Mouse (Mus musculus): ENCODE results near the gene Ryk. TPM values are rescaled to one million over a fixed set of nuclear protein-coding genes. Genes with fewer than 3 reads are reported as not detected.

Ryk gene
- polyA plus RNA-seq, 1 experiment from 2014 or later = 18.2 TPM

- no peak for ATAC-seq (ENCODE audit: low FRiP score)
- H3K36me3 ChIP-seq = peaks cover 4% of the 10 kb centered on the region; the same call in 1 of the 2 replicates
- no peaks in the 10 kb centered on the region for H3K27me3 ChIP-seq
Measured at GRCm38 (mm10) chr9:102860802-102861469, 26.2 kb downstream of the Ryk start.

GRCm38 (mm10) chr9:102861789-102862188 lies 27.1 kb downstream of the Ryk start:
- peaks cover 4% of the 10 kb centered on the region; the same call in 1 of the 2 replicates for H3K36me3 ChIP-seq
- no peaks in the 10 kb centered on the region for H3K27me3 ChIP-seq
- WGBS = 84% methylated on average over 7 of the region's 7 CpGs
- no peak for ATAC-seq (ENCODE audit: low FRiP score)
- H3K4me1 ChIP-seq = peaks cover 34% of the 10 kb centered on the region
- H3K4me2 ChIP-seq (replicated peaks) = no peak overlapping the region
- H3K9ac ChIP-seq = no peak overlapping the region
- H3K9me3 ChIP-seq (replicated peaks) = no peaks in the 10 kb centered on the region
- H3K27ac ChIP-seq = no peak overlapping the region
- H3K4me3 ChIP-seq = no peak overlapping the region

More at GRCm38 (mm10) chr9:102860802-102861469, 26.2 kb downstream of the Ryk start:
- WGBS = 85% methylated on average over 7 of the region's 7 CpGs
- H3K9me3 ChIP-seq (replicated peaks) = no peaks in the 10 kb centered on the region
- H3K4me3 ChIP-seq = no peak overlapping the region
- H3K27ac ChIP-seq = no peak overlapping the region
- peaks cover 30% of the 10 kb centered on the region for H3K4me1 ChIP-seq
- no peak overlapping the region for H3K4me2 ChIP-seq (replicated peaks)
- no peak overlapping the region for H3K9ac ChIP-seq

GRCm38 (mm10) chr9:102862260-102862659 lies 27.5 kb downstream of the Ryk start:
- Histone ChIP-seq H3K36me3 (peaks cover 4% of the 10 kb centered on the region; the same call in 1 of the 2 replicates), H3K4me1 (peaks cover 34% of the 10 kb centered on the region)
- no peak for ATAC-seq (ENCODE audit: low FRiP score)

GRCm38 (mm10) chr9:102863876-102864545 lies 29.3 kb downstream of the Ryk start:
- no peaks in the 10 kb centered on the region for H3K9me3 ChIP-seq (replicated peaks)
- no peak overlapping the region for H3K4me3 ChIP-seq
- peaks cover 34% of the 10 kb centered on the region for H3K4me1 ChIP-seq
- H3K9ac ChIP-seq = no peak overlapping the region
- H3K27ac ChIP-seq = 0 out of 2 replicates have a peak overlapping the region, but pooled peaks have one; percentile 53
- no peak overlapping the region for H3K4me2 ChIP-seq (replicated peaks)
- H3K36me3 ChIP-seq = peaks cover 8% of the 10 kb centered on the region; the same call in 1 of the 2 replicates
- no peak for ATAC-seq (ENCODE audit: low FRiP score)
- H3K27me3 ChIP-seq = no peaks in the 10 kb centered on the region
- 62% methylated on average over 14 of the region's 14 CpGs for WGBS

More at GRCm38 (mm10) chr9:102862260-102862659, 27.5 kb downstream of the Ryk start:
- 74% methylated on average over 3 of the region's 3 CpGs for WGBS
- Histone ChIP-seq H3K27ac (no peak overlapping the region), H3K4me2 (replicated peaks) (no peak overlapping the region), H3K9me3 (replicated peaks) (no peaks in the 10 kb centered on the region), H3K9ac (no peak overlapping the region), H3K27me3 (no peaks in the 10 kb centered on the region), H3K4me3 (no peak overlapping the region)

- H3K9ac ChIP-seq = no peak overlapping the region
- peaks cover 34% of the 10 kb centered on the region for H3K4me1 ChIP-seq
- H3K4me3 ChIP-seq = no peak overlapping the region
- ATAC-seq (ENCODE audit: low FRiP score) = no peak
- H3K27me3 ChIP-seq = no peaks in the 10 kb centered on the region
- H3K27ac ChIP-seq = peak overlapping the region; percentile 5; the same call in 1 of the 2 replicates
- WGBS = 58% methylated on average over 8 of the region's 8 CpGs
- H3K4me2 ChIP-seq (replicated peaks) = no peak overlapping the region
- no peaks in the 10 kb centered on the region for H3K9me3 ChIP-seq (replicated peaks)
- H3K36me3 ChIP-seq = peaks cover 12% of the 10 kb centered on the region
Measured at GRCm38 (mm10) chr9:102864931-102865330, 30.2 kb downstream of the Ryk start.

- Histone ChIP-seq H3K36me3 (peaks cover 12% of the 10 kb centered on the region), H3K9ac (no peak overlapping the region), H3K4me2 (replicated peaks) (no peak overlapping the region), H3K27ac (no peak overlapping the region), H3K4me3 (no peak overlapping the region), H3K4me1 (peaks cover 34% of the 10 kb centered on the region), H3K9me3 (replicated peaks) (no peaks in the 10 kb centered on the region), H3K27me3 (no peaks in the 10 kb centered on the region)
- no peak for ATAC-seq (ENCODE audit: low FRiP score)
- WGBS = 67% methylated on average over 12 of the region's 12 CpGs
Measured at GRCm38 (mm10) chr9:102865946-102866737, 31.4 kb downstream of the Ryk start.

- Histone ChIP-seq H3K9ac (no peak overlapping the region), H3K27me3 (no peaks in the 10 kb centered on the region), H3K4me1 (peaks cover 33% of the 10 kb centered on the region), H3K4me3 (no peak overlapping the region), H3K4me2 (replicated peaks) (no peak overlapping the region), H3K27ac (no peak overlapping the region), H3K9me3 (replicated peaks) (no peaks in the 10 kb centered on the region), H3K36me3 (peaks cover 18% of the 10 kb centered on the region)
- no peak for ATAC-seq (ENCODE audit: low FRiP score)
- WGBS = 5% methylated on average over 4 of the region's 4 CpGs
Measured at GRCm38 (mm10) chr9:102866893-102867292, 32.2 kb downstream of the Ryk start.

GRCm38 (mm10) chr9:102867516-102867915 lies 32.8 kb downstream of the Ryk start:
- peaks cover 23% of the 10 kb centered on the region for H3K36me3 ChIP-seq
- no peak for ATAC-seq (ENCODE audit: low FRiP score)

GRCm38 (mm10) chr9:102868451-102868850 lies 33.7 kb downstream of the Ryk start:
- Histone ChIP-seq H3K36me3 (peaks cover 26% of the 10 kb centered on the region), H3K4me1 (peaks cover 28% of the 10 kb centered on the region)
- 90% methylated on average over 7 of the region's 7 CpGs for WGBS

More at GRCm38 (mm10) chr9:102867516-102867915, 32.8 kb downstream of the Ryk start:
- H3K9me3 ChIP-seq (replicated peaks) = no peaks in the 10 kb centered on the region
- 73% methylated on average over 4 of the region's 4 CpGs for WGBS
- H3K27me3 ChIP-seq = no peaks in the 10 kb centered on the region
- H3K9ac ChIP-seq = no peak overlapping the region
- H3K4me1 ChIP-seq = peaks cover 30% of the 10 kb centered on the region
- no peak overlapping the region for H3K4me2 ChIP-seq (replicated peaks)
- no peak overlapping the region for H3K4me3 ChIP-seq
- H3K27ac ChIP-seq = no peak overlapping the region

GRCm38 (mm10) chr9:102876054-102876690 lies 41.5 kb downstream of the Ryk start:
- no peaks in the 10 kb centered on the region for H3K27me3 ChIP-seq
- H3K4me2 ChIP-seq (replicated peaks) = no peak overlapping the region
- H3K9ac ChIP-seq = no peak overlapping the region
- no peaks in the 10 kb centered on the region for H3K9me3 ChIP-seq (replicated peaks)
- 90% methylated on average over 7 of the region's 7 CpGs for WGBS
- peaks cover 49% of the 10 kb centered on the region for H3K36me3 ChIP-seq
- no peak overlapping the region for H3K4me3 ChIP-seq
- H3K4me1 ChIP-seq = no peaks in the 10 kb centered on the region
- ATAC-seq (ENCODE audit: low FRiP score) = no peak
- no peak overlapping the region for H3K27ac ChIP-seq

More at GRCm38 (mm10) chr9:102868451-102868850, 33.7 kb downstream of the Ryk start:
- no peak for ATAC-seq (ENCODE audit: low FRiP score)
- no peak overlapping the region for H3K27ac ChIP-seq
- no peaks in the 10 kb centered on the region for H3K27me3 ChIP-seq
- no peak overlapping the region for H3K9ac ChIP-seq
- no peak overlapping the region for H3K4me3 ChIP-seq
- H3K4me2 ChIP-seq (replicated peaks) = no peak overlapping the region
- H3K9me3 ChIP-seq (replicated peaks) = no peaks in the 10 kb centered on the region

- WGBS = 84% methylated on average over 9 of the region's 9 CpGs
- no peaks in the 10 kb centered on the region for H3K9me3 ChIP-seq (replicated peaks)
- no peak overlapping the region for H3K4me2 ChIP-seq (replicated peaks)
- no peak for ATAC-seq (ENCODE audit: low FRiP score)
- H3K27ac ChIP-seq = no peak overlapping the region
- peaks cover 39% of the 10 kb centered on the region for H3K36me3 ChIP-seq
- H3K27me3 ChIP-seq = no peaks in the 10 kb centered on the region
- H3K4me3 ChIP-seq = no peak overlapping the region
- no peaks in the 10 kb centered on the region for H3K4me1 ChIP-seq
- no peak overlapping the region for H3K9ac ChIP-seq
Measured at GRCm38 (mm10) chr9:102877916-102878315, 43.2 kb downstream of the Ryk start.

- WGBS = 70% methylated on average over 8 of the region's 8 CpGs
- Histone ChIP-seq H3K9me3 (replicated peaks) (no peaks in the 10 kb centered on the region), H3K27me3 (no peaks in the 10 kb centered on the region), H3K4me1 (no peaks in the 10 kb centered on the region), H3K27ac (no peak overlapping the region), H3K4me2 (replicated peaks) (no peak overlapping the region), H3K4me3 (no peak overlapping the region), H3K36me3 (peaks cover 34% of the 10 kb centered on the region), H3K9ac (no peak overlapping the region)
- no peak for ATAC-seq (ENCODE audit: low FRiP score)
Measured at GRCm38 (mm10) chr9:102879545-102879944, 44.8 kb downstream of the Ryk start.

Measured in hindbrain, embryonic 12.5 days (tissue).